Mouse (Mus musculus): Measurements from ENCODE around the gene Atg4a. TPM values are rescaled to one million over a fixed set of nuclear protein-coding genes. Genes with fewer than 3 reads are reported as not detected.

The Atg4a gene
- polyA plus RNA-seq, 1 experiment from 2014 or later, result 18.5 TPM

DNA sequence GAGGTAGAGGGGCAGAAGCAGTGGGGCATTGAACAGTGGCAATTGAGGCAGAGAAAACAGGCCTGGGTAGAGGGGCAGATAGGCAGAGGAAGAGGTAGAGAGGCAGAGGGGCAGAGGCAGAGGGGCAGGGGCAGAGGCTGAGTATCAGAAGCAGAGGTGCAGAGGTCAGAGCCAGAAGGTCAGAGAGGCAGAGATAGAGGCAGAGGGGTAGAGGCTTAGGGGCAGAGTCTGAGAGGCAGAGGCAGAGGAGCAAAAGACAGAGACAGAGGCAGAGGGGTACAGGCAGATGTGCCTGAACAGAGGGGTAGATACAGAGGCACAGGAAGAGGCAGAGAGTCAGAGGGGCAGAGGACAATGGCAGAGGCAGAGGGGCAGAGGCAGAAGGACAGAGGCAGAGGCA is 193.6 kb downstream of the Atg4a start:
- H3K27ac ChIP-seq (ENCODE audit: low read depth, low read length), result no peak overlapping the region
- peaks cover 7% of the 10 kb centered on the region for H3K27me3 ChIP-seq (ENCODE audit: control insufficient read depth, insufficient read depth, low read length)
- H3K36me3 ChIP-seq (ENCODE audit: control insufficient read depth, insufficient read depth, low read length), result no peaks in the 10 kb centered on the region
- ATAC-seq (ENCODE audit: low FRiP score) (peak; percentile 49; the same call in 1 of the 2 replicates), DNase-seq (ENCODE audit: low spot score) (no peak)
- H3K4me1 ChIP-seq (replicated peaks; ENCODE audit: control insufficient read depth, insufficient read depth, low read length), result no peaks in the 10 kb centered on the region
- no peak overlapping the region for H3K9ac ChIP-seq (ENCODE audit: low read depth, low read length)
- no peak overlapping the region for H3K4me2 ChIP-seq (replicated peaks; ENCODE audit: low read depth, low read length)
- no peaks in the 10 kb centered on the region for H3K9me3 ChIP-seq (ENCODE audit: control insufficient read depth, low read length)
- H3K4me3 ChIP-seq (ENCODE audit: low read depth, low read length), result no peak overlapping the region

DNA sequence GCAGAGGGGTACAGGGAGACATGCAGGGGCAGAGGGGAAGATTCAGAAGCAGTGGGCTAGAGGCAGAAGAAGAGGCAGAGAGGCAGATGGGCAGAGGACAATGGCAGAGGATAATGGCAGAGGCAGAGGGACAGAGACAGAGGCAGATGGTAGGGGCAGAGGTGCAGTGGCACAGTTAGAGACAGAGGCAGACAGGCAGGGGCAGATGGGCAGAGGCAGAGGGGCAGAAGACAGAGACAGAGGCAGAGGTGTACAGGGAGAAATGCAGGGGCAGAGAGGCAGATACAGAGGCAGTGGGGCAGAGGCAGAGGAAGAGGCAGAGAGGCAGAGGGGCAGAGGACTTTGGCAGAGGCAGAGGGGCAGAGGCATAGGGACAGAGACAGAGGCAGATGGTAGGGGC is 194.5 kb downstream of the Atg4a start:
- Histone ChIP-seq H3K4me3 (ENCODE audit: low read depth, low read length) (no peak overlapping the region), H3K9ac (ENCODE audit: low read depth, low read length) (no peak overlapping the region), H3K36me3 (ENCODE audit: control insufficient read depth, insufficient read depth, low read length) (no peaks in the 10 kb centered on the region), H3K27me3 (ENCODE audit: control insufficient read depth, insufficient read depth, low read length) (peaks cover 9% of the 10 kb centered on the region), H3K9me3 (ENCODE audit: control insufficient read depth, low read length) (no peaks in the 10 kb centered on the region), H3K27ac (ENCODE audit: low read depth, low read length) (no peak overlapping the region), H3K4me1 (replicated peaks; ENCODE audit: control insufficient read depth, insufficient read depth, low read length) (no peaks in the 10 kb centered on the region), H3K4me2 (replicated peaks; ENCODE audit: low read depth, low read length) (no peak overlapping the region)
- DNase-seq (ENCODE audit: low spot score) (no peak), ATAC-seq (ENCODE audit: low FRiP score) (0 out of 2 replicates have a peak, but pooled peaks have one; percentile 38)

DNA sequence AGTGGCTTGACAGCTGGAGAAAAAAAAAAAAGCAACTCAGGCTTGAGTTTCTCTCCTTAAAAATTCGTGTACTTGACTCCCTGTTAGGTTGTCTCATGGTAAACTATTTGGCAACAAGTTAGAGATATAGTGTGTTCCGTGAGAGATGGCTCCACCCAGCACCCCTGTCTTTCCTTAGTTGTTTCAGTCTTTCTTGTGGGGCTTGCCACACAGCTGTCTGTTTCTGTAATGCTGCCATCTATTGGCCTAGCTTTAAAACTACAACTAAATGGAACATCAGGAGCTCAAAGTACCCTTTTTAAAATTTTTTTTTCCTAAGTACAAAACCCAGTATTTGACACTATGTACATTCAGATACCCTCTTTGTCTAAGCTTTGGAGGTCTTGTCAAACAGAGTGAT is 200.0 kb downstream of the Atg4a start:
- WGBS, result 14% methylated on average over 2 of the region's 2 CpGs
- ATAC-seq (ENCODE audit: low FRiP score) (no peak), DNase-seq (ENCODE audit: low spot score) (peak; percentile 15)

DNA sequence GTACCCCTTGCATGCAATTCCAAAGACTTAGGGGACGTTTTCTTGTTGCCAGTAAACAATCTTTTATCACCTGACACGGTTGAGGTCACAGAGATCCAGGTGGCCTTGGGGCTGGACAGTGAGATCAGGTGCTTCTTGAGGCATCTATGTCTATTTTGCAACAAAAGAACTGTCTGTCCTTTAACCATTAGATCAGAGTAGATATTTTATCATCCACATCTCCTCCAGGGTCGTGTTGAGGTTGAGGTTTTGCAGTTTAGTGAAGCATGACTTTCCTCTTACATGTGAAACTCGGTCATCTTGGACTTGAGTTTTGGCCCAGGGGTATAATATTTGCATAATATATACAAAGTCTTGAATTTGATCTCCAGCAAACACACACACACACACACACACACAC is 200.9 kb downstream of the Atg4a start:
- Histone ChIP-seq H3K27me3 (ENCODE audit: control insufficient read depth, insufficient read depth, low read length) (peaks cover 5% of the 10 kb centered on the region; the same call in 1 of the 2 replicates), H3K4me3 (ENCODE audit: low read depth, low read length) (no peak overlapping the region), H3K9me3 (ENCODE audit: control insufficient read depth, low read length) (no peaks in the 10 kb centered on the region), H3K36me3 (ENCODE audit: control insufficient read depth, insufficient read depth, low read length) (no peaks in the 10 kb centered on the region), H3K27ac (ENCODE audit: low read depth, low read length) (no peak overlapping the region), H3K4me2 (replicated peaks; ENCODE audit: low read depth, low read length) (no peak overlapping the region), H3K9ac (ENCODE audit: low read depth, low read length) (no peak overlapping the region), H3K4me1 (replicated peaks; ENCODE audit: control insufficient read depth, insufficient read depth, low read length) (no peaks in the 10 kb centered on the region)
- WGBS, result 51% methylated on average over 4 of the region's 4 CpGs
- ATAC-seq (ENCODE audit: low FRiP score) (no peak), DNase-seq (ENCODE audit: low spot score) (no peak)

More for the DNA sequence above, 200.0 kb downstream of the Atg4a start:
- Histone ChIP-seq H3K9me3 (ENCODE audit: control insufficient read depth, low read length) (no peaks in the 10 kb centered on the region), H3K36me3 (ENCODE audit: control insufficient read depth, insufficient read depth, low read length) (no peaks in the 10 kb centered on the region), H3K4me2 (replicated peaks; ENCODE audit: low read depth, low read length) (no peak overlapping the region), H3K27me3 (ENCODE audit: control insufficient read depth, insufficient read depth, low read length) (peaks cover 11% of the 10 kb centered on the region; the same call in 1 of the 2 replicates), H3K4me1 (replicated peaks; ENCODE audit: control insufficient read depth, insufficient read depth, low read length) (no peaks in the 10 kb centered on the region), H3K4me3 (ENCODE audit: low read depth, low read length) (no peak overlapping the region), H3K27ac (ENCODE audit: low read depth, low read length) (no peak overlapping the region), H3K9ac (ENCODE audit: low read depth, low read length) (no peak overlapping the region)

DNA sequence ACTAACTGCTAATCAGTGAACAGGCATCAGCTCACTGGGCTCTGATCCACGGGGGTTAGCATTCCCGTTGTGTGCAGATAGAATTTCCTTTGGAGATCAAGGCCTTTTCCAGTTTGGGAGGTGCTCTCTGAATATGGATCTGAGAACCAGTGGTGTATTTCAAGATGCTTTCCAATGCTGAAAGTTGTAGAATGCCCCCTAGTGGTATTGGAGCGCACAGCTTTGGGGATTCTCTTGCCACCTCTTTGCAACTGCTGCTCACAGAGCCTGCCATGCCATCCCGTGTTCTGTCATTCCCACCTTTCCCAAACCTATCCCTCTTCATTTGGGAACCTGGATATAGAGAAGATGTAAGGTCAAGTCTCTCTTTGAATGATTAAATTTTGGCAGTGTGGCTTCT is 201.5 kb downstream of the Atg4a start:
- no peak overlapping the region for H3K27ac ChIP-seq (ENCODE audit: low read depth, low read length)
- no peak overlapping the region for H3K4me2 ChIP-seq (replicated peaks; ENCODE audit: low read depth, low read length)
- DNase-seq (ENCODE audit: low spot score) (peak; percentile 48), ATAC-seq (ENCODE audit: low FRiP score) (no peak)
- no peak overlapping the region for H3K9ac ChIP-seq (ENCODE audit: low read depth, low read length)
- WGBS, result 44% methylated on average over 4 of the region's 4 CpGs
- H3K9me3 ChIP-seq (ENCODE audit: control insufficient read depth, low read length), result no peaks in the 10 kb centered on the region
- peaks cover 4% of the 10 kb centered on the region; the same call in 1 of the 2 replicates for H3K27me3 ChIP-seq (ENCODE audit: control insufficient read depth, insufficient read depth, low read length)
- H3K4me3 ChIP-seq (ENCODE audit: low read depth, low read length), result no peak overlapping the region
- no peaks in the 10 kb centered on the region for H3K36me3 ChIP-seq (ENCODE audit: control insufficient read depth, insufficient read depth, low read length)
- no peaks in the 10 kb centered on the region for H3K4me1 ChIP-seq (replicated peaks; ENCODE audit: control insufficient read depth, insufficient read depth, low read length)

DNA sequence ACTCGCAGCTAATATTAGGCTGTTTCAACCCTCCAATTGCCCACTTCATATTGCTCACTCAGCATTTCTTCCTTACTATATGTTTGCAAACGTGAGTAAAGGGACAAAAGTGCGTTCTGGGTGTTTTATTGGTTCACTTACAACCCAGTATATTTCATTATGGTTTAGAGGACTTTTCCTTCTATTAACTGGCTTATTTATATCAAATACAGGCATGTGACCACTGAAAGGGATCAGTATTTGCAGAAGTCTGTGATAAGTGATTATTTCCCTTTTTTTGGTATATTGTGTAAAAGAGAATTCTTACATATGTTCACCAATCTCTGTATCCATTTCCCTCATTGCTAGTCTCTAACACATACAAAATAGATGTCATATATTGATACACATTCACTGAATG is 203.7 kb downstream of the Atg4a start:
- no peaks in the 10 kb centered on the region for H3K9me3 ChIP-seq (ENCODE audit: control insufficient read depth, low read length)
- H3K9ac ChIP-seq (ENCODE audit: low read depth, low read length), result no peak overlapping the region
- peaks cover 5% of the 10 kb centered on the region; the same call in 1 of the 2 replicates for H3K27me3 ChIP-seq (ENCODE audit: control insufficient read depth, insufficient read depth, low read length)
- DNase-seq (ENCODE audit: low spot score) (no peak), ATAC-seq (ENCODE audit: low FRiP score) (no peak)
- H3K4me1 ChIP-seq (replicated peaks; ENCODE audit: control insufficient read depth, insufficient read depth, low read length), result no peaks in the 10 kb centered on the region
- no peaks in the 10 kb centered on the region for H3K36me3 ChIP-seq (ENCODE audit: control insufficient read depth, insufficient read depth, low read length)
- no peak overlapping the region for H3K4me3 ChIP-seq (ENCODE audit: low read depth, low read length)
- no peak overlapping the region for H3K27ac ChIP-seq (ENCODE audit: low read depth, low read length)
- 75% methylated on average over 3 of the region's 3 CpGs for WGBS
- no peak overlapping the region for H3K4me2 ChIP-seq (replicated peaks; ENCODE audit: low read depth, low read length)

DNA sequence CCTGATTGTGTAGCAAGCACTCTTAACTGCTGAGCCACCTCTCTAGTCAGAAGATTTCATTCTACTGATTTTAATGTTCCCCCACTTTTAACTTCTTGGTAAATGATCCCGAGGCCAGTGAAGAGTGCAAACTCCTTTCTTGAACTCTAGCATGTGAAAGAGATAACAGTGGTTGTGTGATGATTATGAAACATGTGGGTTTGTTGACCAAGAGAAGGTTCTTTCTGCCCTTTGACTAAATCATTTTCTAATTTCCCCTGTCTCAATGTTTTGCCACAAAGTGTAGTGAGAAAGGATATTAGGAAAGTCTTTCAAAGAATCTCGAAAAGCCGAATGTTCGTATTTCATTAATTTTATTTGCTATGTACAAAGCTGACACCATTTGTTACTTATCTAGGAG is 208.4 kb downstream of the Atg4a start:
- Histone ChIP-seq H3K27ac (ENCODE audit: low read depth, low read length) (no peak overlapping the region), H3K36me3 (ENCODE audit: control insufficient read depth, insufficient read depth, low read length) (no peaks in the 10 kb centered on the region), H3K4me1 (replicated peaks; ENCODE audit: control insufficient read depth, insufficient read depth, low read length) (no peaks in the 10 kb centered on the region), H3K9me3 (ENCODE audit: control insufficient read depth, low read length) (no peaks in the 10 kb centered on the region), H3K4me3 (ENCODE audit: low read depth, low read length) (no peak overlapping the region), H3K4me2 (replicated peaks; ENCODE audit: low read depth, low read length) (no peak overlapping the region), H3K9ac (ENCODE audit: low read depth, low read length) (no peak overlapping the region), H3K27me3 (ENCODE audit: control insufficient read depth, insufficient read depth, low read length) (peaks cover 12% of the 10 kb centered on the region)
- no peak for DNase-seq (ENCODE audit: low spot score)
- 99% methylated on average over 4 of the region's 4 CpGs for WGBS
- no peak for ATAC-seq (ENCODE audit: low FRiP score)

DNA sequence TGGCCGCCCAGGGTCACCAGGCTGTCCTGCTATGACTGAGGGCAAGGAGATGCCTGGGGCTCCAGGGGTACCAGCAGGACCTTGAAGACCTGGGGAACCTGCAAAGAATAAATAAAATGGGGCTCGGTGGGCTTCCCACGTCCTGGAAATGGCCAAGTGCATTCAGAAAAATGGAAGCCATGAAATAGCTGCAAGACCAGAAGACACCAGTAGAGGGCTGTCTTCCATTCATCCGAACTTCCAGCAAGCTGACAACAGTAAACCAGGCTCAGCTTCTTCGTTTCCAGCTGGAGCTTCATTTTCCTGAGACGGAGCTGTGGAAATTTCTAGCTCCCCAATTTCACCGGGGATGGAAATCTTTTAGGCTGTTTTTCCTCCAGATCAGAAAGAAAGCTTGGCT is 218.6 kb downstream of the Atg4a start:
- H3K27ac ChIP-seq (ENCODE audit: low read depth, low read length), result no peak overlapping the region
- H3K4me2 ChIP-seq (replicated peaks; ENCODE audit: low read depth, low read length), result no peak overlapping the region
- no peaks in the 10 kb centered on the region for H3K4me1 ChIP-seq (replicated peaks; ENCODE audit: control insufficient read depth, insufficient read depth, low read length)
- 43% methylated on average over 7 of the region's 7 CpGs for WGBS
- H3K9me3 ChIP-seq (ENCODE audit: control insufficient read depth, low read length), result no peaks in the 10 kb centered on the region
- H3K27me3 ChIP-seq (ENCODE audit: control insufficient read depth, insufficient read depth, low read length), result peaks cover 7% of the 10 kb centered on the region; the same call in 1 of the 2 replicates
- no peak for ATAC-seq (ENCODE audit: low FRiP score)
- DNase-seq (ENCODE audit: low spot score), result peak; percentile 66
- H3K36me3 ChIP-seq (ENCODE audit: control insufficient read depth, insufficient read depth, low read length), result no peaks in the 10 kb centered on the region
- no peak overlapping the region for H3K9ac ChIP-seq (ENCODE audit: low read depth, low read length)
- no peak overlapping the region for H3K4me3 ChIP-seq (ENCODE audit: low read depth, low read length)

DNA sequence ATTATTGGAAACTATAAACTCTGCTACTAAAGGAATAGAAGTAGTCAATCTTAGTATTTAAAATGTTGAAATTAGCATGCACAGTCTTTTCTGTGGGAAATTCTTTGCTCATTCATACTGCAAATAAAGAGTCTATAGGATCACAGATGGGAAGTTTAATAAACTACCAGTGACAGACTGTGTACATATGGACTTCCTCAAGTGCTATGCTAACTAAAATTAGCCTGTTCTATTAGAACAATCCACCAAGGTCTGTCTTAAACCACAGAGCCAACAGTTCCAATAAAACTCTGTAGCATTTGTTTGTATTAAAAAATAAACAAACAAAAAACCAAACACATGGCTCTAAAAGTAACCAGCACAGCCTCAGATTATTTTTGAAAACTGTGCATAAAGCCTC is 238.3 kb downstream of the Atg4a start:
- Histone ChIP-seq H3K9me3 (ENCODE audit: control insufficient read depth, low read length) (no peaks in the 10 kb centered on the region), H3K4me3 (ENCODE audit: low read depth, low read length) (no peak overlapping the region), H3K27me3 (ENCODE audit: control insufficient read depth, insufficient read depth, low read length) (peaks cover 30% of the 10 kb centered on the region), H3K4me2 (replicated peaks; ENCODE audit: low read depth, low read length) (no peak overlapping the region), H3K9ac (ENCODE audit: low read depth, low read length) (no peak overlapping the region), H3K4me1 (replicated peaks; ENCODE audit: control insufficient read depth, insufficient read depth, low read length) (no peaks in the 10 kb centered on the region), H3K36me3 (ENCODE audit: control insufficient read depth, insufficient read depth, low read length) (no peaks in the 10 kb centered on the region), H3K27ac (ENCODE audit: low read depth, low read length) (no peak overlapping the region)
- DNase-seq (ENCODE audit: low spot score) (no peak), ATAC-seq (ENCODE audit: low FRiP score) (no peak)

All from hindbrain, embryonic 11.5 days (tissue).